Mouse (Mus musculus) midbrain, postnatal 0 days (tissue): ENCODE measurements around the gene Polr1b. TPM values are rescaled to one million over a fixed set of nuclear protein-coding genes. Genes with fewer than 3 reads are reported as not detected.

Experiments used
- ATAC-seq: fragments of 200-750 bp; cut with Nextera tagmentation; 2 replicates; pipeline ENCODE4 v1.8.0; 2017; ENCODE audit warnings: moderate number of reproducible peaks, mild to moderate bottlenecking, moderate TSS enrichment, moderate library complexity; ENCODE audit not compliant: low FRiP score
- DNase-seq: peaks from one replicate; pipeline ENCODE4 v3.0.0-alpha.2; 2015; ENCODE audit warnings: low spot score
- H3K27ac ChIP-seq: fragments of 300-500 bp; sonication (generic); 2 replicates; pipeline ENCODE4 v1.5.1; 2014; ENCODE audit warnings: low read depth, mild to moderate bottlenecking, low read length, mixed read lengths
- H3K27me3 ChIP-seq: fragments of 300-500 bp; sonication (generic); 2 replicates; pipeline ENCODE4 v1.6.1; 2014; ENCODE audit warnings: low read length, control low read depth, mixed read lengths; ENCODE audit not compliant: insufficient read depth
- H3K36me3 ChIP-seq: fragments of 300-500 bp; sonication (generic); 2 replicates; pipeline ENCODE4 v1.6.1; 2014; ENCODE audit warnings: low read length, control low read depth, mixed read lengths; ENCODE audit not compliant: insufficient read depth
- H3K4me1 ChIP-seq: fragments of 300-500 bp; sonication (generic); 2 replicates; pipeline ENCODE4 v1.6.1; 2014; ENCODE audit warnings: mild to moderate bottlenecking, control low read depth, antibody characterized with exemption, low read length, mixed read lengths; ENCODE audit not compliant: insufficient read depth
- H3K4me2 ChIP-seq: fragments of 300-500 bp; sonication (generic); 2 replicates; pipeline ENCODE4 v1.6.1; 2014; ENCODE audit warnings: low read depth, mild to moderate bottlenecking, low read length, mixed read lengths; ENCODE audit not compliant: poor library complexity, severe bottlenecking
- H3K4me3 ChIP-seq: fragments of 300-500 bp; sonication (generic); 2 replicates; pipeline ENCODE4 v1.5.1; 2014; ENCODE audit warnings: low read depth, mild to moderate bottlenecking, low read length, moderate library complexity
- H3K9ac ChIP-seq: fragments of 300-500 bp; sonication (generic); replicated peaks from 2 replicates; pipeline ENCODE4 v1.6.1; 2014; ENCODE audit warnings: mild to moderate bottlenecking, low read length, moderate library complexity, mixed read lengths; ENCODE audit not compliant: poor library complexity, severe bottlenecking
- H3K9me3 ChIP-seq: fragments of 300-500 bp; sonication (generic); 2 replicates; pipeline ENCODE4 v1.6.1; 2016; ENCODE audit warnings: low read length, control low read depth
- CTCF ChIP-seq: IDR thresholded peaks from 2 replicates; pipeline ENCODE4 v1.5.1; 2016; ENCODE audit warnings: antibody characterized with exemption, mild to moderate bottlenecking
- WGBS: fragments of 180-500 bp; shearing (Covaris S2); extraction: QIAGEN DNeasy Blood & Tissue Kit; methylation state at CpG from one replicate; pipeline ENCODE4 v1.1.7; 2014; 5-methylcytosine and 5-hydroxymethylcytosine counted together
- polyA plus RNA-seq: library from polyadenylated mRNA; unstranded; fragments of >200 nt; fragmentation: Nextera tagmentation; extraction: Ambion mirVana; gene quantifications from 2 replicates; pipeline ENCODE4 v1.2.1, GENCODE M21; 2015
- total RNA-seq: library from RNA; depleted of rRNA; stranded (reverse); fragments of >200 nt; gene quantifications from 2 replicates; pipeline ENCODE4 v1.2.3, GENCODE M21; 2014

Polr1b gene
- total and polyA plus RNA-seq, 2 experiments from 2014 or later = 10.4 to 23.1 TPM

DNA sequence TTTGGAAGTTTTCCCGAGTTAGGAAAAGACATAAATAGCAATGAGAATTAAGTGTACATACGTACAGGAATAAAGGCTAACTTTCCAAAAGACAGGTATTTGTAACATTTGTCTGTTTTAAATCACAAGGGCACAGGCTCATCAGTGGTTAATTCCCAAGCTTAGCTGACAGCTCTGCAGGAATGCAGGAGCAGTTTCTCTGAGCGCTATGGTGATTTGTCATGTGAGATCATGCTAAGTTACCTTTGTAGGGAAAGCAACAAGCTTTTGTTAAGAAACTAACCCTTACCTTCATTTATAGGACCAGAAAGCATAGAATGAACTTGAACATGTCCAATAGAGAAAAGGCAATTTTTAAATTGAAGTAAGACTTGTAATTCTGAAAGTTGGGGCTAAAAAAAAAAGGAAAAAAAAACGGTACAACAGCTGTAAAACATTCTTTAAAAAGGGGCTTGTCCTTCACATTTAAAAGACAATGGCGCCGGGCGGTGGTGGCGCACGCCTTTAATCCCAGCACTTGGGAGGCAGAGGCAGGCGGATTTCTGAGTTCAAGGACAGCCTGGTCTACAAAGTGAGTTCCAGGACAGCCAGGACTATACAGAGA is 39.2 kb upstream of the Polr1b start:
- Histone ChIP-seq H3K9ac (no peak overlapping the region), H3K27me3 (no peaks in the 10 kb centered on the region), H3K4me2 (no peak overlapping the region), H3K9me3 (no peaks in the 10 kb centered on the region), H3K4me1 (no peaks in the 10 kb centered on the region), H3K27ac (no peak overlapping the region), H3K36me3 (no peaks in the 10 kb centered on the region), H3K4me3 (no peak overlapping the region)
- ATAC-seq (no peak), DNase-seq (no peak)
- WGBS = 76% methylated on average over 10 of the region's 10 CpGs
- TF ChIP-seq CTCF = no peak

DNA sequence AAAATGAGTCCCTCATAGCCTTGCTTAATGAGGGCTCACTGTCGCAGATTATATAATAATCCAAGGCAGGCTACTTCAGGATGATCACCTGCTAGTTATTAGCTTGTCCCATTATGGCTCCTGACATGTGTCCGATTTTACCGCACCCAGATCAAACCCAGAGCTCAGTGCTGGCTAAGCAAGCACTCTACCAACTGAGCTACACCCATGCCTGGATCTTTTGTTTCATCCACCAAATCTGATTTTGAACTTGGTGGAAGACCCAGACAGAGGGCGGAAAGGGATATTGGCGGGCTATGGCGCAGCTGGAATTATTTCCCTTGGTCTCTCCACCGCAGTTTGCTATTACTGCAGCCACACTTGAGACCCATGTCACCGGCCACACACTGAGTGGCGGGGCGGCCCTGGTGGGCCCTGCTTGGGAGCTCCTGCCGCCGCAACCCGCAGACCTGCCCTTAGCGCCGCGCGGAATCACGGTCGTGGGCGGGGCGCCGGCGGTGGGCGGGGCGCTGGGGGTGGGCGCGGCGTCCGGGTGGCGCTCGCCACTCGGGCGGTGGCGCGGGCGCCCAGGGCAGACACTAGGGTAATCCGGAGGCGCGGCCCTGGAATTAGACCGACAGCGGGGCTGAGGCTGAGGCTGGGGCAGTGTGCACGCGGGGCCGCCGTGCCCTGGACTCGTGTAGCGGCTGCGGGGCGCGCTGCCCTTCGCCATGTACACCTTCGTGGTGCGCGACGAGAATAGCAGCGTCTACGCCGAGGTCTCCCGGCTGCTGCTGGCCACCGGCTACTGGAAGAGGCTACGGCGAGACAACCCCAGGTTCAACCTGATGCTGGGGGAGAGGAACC is 35.1 kb upstream of the Polr1b start, which contains the start of gene Ttl:
Gene Ttl (plus strand): TSS at position 506 of the 846 bp plus-strand sequence.
- peaks cover 9% of the 10 kb centered on the region for H3K36me3 ChIP-seq
- H3K9ac ChIP-seq = peak within 1 kb of the TSS; percentile 78
- peak within 1 kb of the TSS; percentile 72 for H3K27ac ChIP-seq
- TF ChIP-seq CTCF = no peak
- H3K4me2 ChIP-seq = peak within 1 kb of the TSS; percentile 71
- ATAC-seq = peak; percentile 94
- DNase-seq = peak; percentile 78
- WGBS = under 1% methylated on average over 62 of the region's 62 CpGs
- H3K9me3 ChIP-seq = no peaks in the 10 kb centered on the region
- peaks cover 12% of the 10 kb centered on the region for H3K4me1 ChIP-seq
- no peaks in the 10 kb centered on the region for H3K27me3 ChIP-seq
- H3K4me3 ChIP-seq = peak within 1 kb of the TSS; percentile 75

- no peak for TF ChIP-seq CTCF
- ATAC-seq (peak; percentile 81), DNase-seq (peak; percentile 62)
- peak overlapping the region; percentile 75 for H3K4me3 ChIP-seq
- H3K36me3 ChIP-seq = peaks cover 10% of the 10 kb centered on the region
- H3K9me3 ChIP-seq = no peaks in the 10 kb centered on the region
- H3K4me1 ChIP-seq = peaks cover 12% of the 10 kb centered on the region
- H3K27me3 ChIP-seq = no peaks in the 10 kb centered on the region
- under 1% methylated on average over 20 of the region's 20 CpGs for WGBS
- H3K27ac ChIP-seq = peak overlapping the region; percentile 72
- H3K9ac ChIP-seq = peak overlapping the region; percentile 78
- peak overlapping the region; percentile 71 for H3K4me2 ChIP-seq
These were observed 34.5 kb upstream of the Polr1b start for GRCm38 (mm10) chr2:129066326-129066725.

GRCm38 (mm10) chr2:129070296-129070695 is 30.5 kb upstream of the Polr1b start:
- H3K4me3 ChIP-seq = no peak overlapping the region
- DNase-seq = no peak
- no peaks in the 10 kb centered on the region for H3K27me3 ChIP-seq
- no peaks in the 10 kb centered on the region for H3K9me3 ChIP-seq
- peaks cover 10% of the 10 kb centered on the region for H3K36me3 ChIP-seq
- H3K9ac ChIP-seq = no peak overlapping the region
- 91% methylated on average over 3 of the region's 3 CpGs for WGBS
- H3K27ac ChIP-seq = no peak overlapping the region
- no peak for TF ChIP-seq CTCF
- no peak overlapping the region for H3K4me2 ChIP-seq
- H3K4me1 ChIP-seq = peaks cover 12% of the 10 kb centered on the region
- no peak for ATAC-seq

DNA sequence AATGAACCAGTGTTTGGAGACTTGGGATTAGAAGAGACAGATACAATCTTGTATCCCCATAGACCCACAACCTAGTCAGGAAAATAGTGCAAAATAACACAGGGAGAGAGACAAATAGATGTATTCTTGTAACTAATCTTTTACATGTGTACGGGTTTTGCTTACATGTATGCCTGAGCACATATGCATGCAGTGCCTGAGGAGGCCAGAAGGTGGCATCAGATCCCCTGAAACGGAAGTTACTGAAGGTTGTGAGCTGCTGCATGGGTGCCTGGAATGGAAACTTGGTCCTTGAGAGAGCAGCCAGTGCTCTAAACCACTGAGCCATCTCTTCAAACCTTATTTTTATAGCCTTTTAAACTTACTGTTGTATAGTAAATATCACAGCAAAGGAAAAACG is 22.5 kb upstream of the Polr1b start:
- H3K27ac ChIP-seq = no peak overlapping the region
- no peak overlapping the region for H3K4me3 ChIP-seq
- H3K9ac ChIP-seq = no peak overlapping the region
- no peak for ATAC-seq
- H3K36me3 ChIP-seq = peaks cover 39% of the 10 kb centered on the region
- no peaks in the 10 kb centered on the region for H3K4me1 ChIP-seq
- TF ChIP-seq CTCF = peak; percentile 66
- H3K4me2 ChIP-seq = no peak overlapping the region
- DNase-seq = peak; percentile 28
- H3K9me3 ChIP-seq = no peaks in the 10 kb centered on the region
- 77% methylated on average over 3 of the region's 3 CpGs for WGBS
- H3K27me3 ChIP-seq = no peaks in the 10 kb centered on the region

- ATAC-seq = no peak
- TF ChIP-seq CTCF = no peak
- 76% methylated on average over 2 of the region's 2 CpGs for WGBS
These were observed 21.6 kb upstream of the Polr1b start for GRCm38 (mm10) chr2:129079194-129079593.

More at GRCm38 (mm10) chr2:129079194-129079593, 21.6 kb upstream of the Polr1b start:
- peaks cover 39% of the 10 kb centered on the region for H3K36me3 ChIP-seq
- H3K4me3 ChIP-seq = no peak overlapping the region
- no peaks in the 10 kb centered on the region for H3K27me3 ChIP-seq
- H3K4me1 ChIP-seq = no peaks in the 10 kb centered on the region
- no peak overlapping the region for H3K4me2 ChIP-seq
- no peaks in the 10 kb centered on the region for H3K9me3 ChIP-seq
- no peak overlapping the region for H3K9ac ChIP-seq
- H3K27ac ChIP-seq = no peak overlapping the region
- DNase-seq = no peak
